Mouse (Mus musculus): ENCODE results near the gene Palm3. TPM values are rescaled to one million over a fixed set of nuclear protein-coding genes. Genes with fewer than 3 reads are reported as not detected.
A peak's percentile ranks its signal among the peaks of the same experiment; 100 is the strongest.
"Not testable (repeated sequence)": the region's sequence is repeated elsewhere in the genome, so short reads cannot be mapped to it uniquely, and the experiment has no call there.

The Palm3 gene
- polyA plus RNA-seq, 1 experiment from 2014 or later: 1.2 TPM

- no peak overlapping the region for H3K4me3 ChIP-seq (ENCODE audit: low read depth, low read length)
- H3K4me2 ChIP-seq: no peak overlapping the region
- WGBS: 76% methylated on average over 9 of the region's 9 CpGs
- no peak overlapping the region for H3K9ac ChIP-seq (ENCODE audit: low read depth, low read length)
- peaks cover 15% of the 10 kb centered on the region for H3K36me3 ChIP-seq (ENCODE audit: control insufficient read depth, insufficient read depth, low read length)
- DNase-seq (ENCODE audit: low spot score) (no peak), ATAC-seq (replicated peaks; ENCODE audit: low FRiP score) (no peak)
- H3K27me3 ChIP-seq (replicated peaks; ENCODE audit: control insufficient read depth, insufficient read depth, low read length): no peaks in the 10 kb centered on the region
- H3K4me1 ChIP-seq (replicated peaks; ENCODE audit: control insufficient read depth, insufficient read depth, low read length): peaks cover 24% of the 10 kb centered on the region
- no peaks in the 10 kb centered on the region for H3K9me3 ChIP-seq (ENCODE audit: control insufficient read depth, low read length)
- no peak overlapping the region for H3K27ac ChIP-seq (ENCODE audit: low read depth, low read length)
Observed at GRCm38 (mm10) chr8:83978200-83978599, 43.1 kb upstream of the Palm3 start.

- Histone ChIP-seq H3K4me1 (replicated peaks; ENCODE audit: control insufficient read depth, insufficient read depth, low read length) (peaks cover 17% of the 10 kb centered on the region), H3K4me2 (no peak overlapping the region), H3K9ac (ENCODE audit: low read depth, low read length) (no peak overlapping the region), H3K4me3 (ENCODE audit: low read depth, low read length) (no peak overlapping the region), H3K9me3 (ENCODE audit: control insufficient read depth, low read length) (no peaks in the 10 kb centered on the region), H3K27me3 (replicated peaks; ENCODE audit: control insufficient read depth, insufficient read depth, low read length) (no peaks in the 10 kb centered on the region), H3K27ac (ENCODE audit: low read depth, low read length) (no peak overlapping the region), H3K36me3 (ENCODE audit: control insufficient read depth, insufficient read depth, low read length) (peaks cover 23% of the 10 kb centered on the region)
- no peak for ATAC-seq (replicated peaks; ENCODE audit: low FRiP score)
- 92% methylated on average over 1 of the region's 1 CpGs for WGBS
- no peak for DNase-seq (ENCODE audit: low spot score)
Observed at GRCm38 (mm10) chr8:83980250-83980649, 41.0 kb upstream of the Palm3 start.

- Histone ChIP-seq H3K27me3 (replicated peaks; ENCODE audit: control insufficient read depth, insufficient read depth, low read length) (no peaks in the 10 kb centered on the region), H3K4me2 (no peak overlapping the region), H3K36me3 (ENCODE audit: control insufficient read depth, insufficient read depth, low read length) (peaks cover 23% of the 10 kb centered on the region), H3K4me1 (replicated peaks; ENCODE audit: control insufficient read depth, insufficient read depth, low read length) (peaks cover 17% of the 10 kb centered on the region), H3K9ac (ENCODE audit: low read depth, low read length) (no peak overlapping the region), H3K27ac (ENCODE audit: low read depth, low read length) (no peak overlapping the region), H3K4me3 (ENCODE audit: low read depth, low read length) (no peak overlapping the region), H3K9me3 (ENCODE audit: control insufficient read depth, low read length) (no peaks in the 10 kb centered on the region)
- DNase-seq (ENCODE audit: low spot score) (no peak), ATAC-seq (replicated peaks; ENCODE audit: low FRiP score) (no peak)
- WGBS: 85% methylated on average over 8 of the region's 8 CpGs
Observed at GRCm38 (mm10) chr8:83980845-83981244, 40.4 kb upstream of the Palm3 start.

- 94% methylated on average over 7 of the region's 7 CpGs for WGBS
- no peak overlapping the region for H3K27ac ChIP-seq (ENCODE audit: low read depth, low read length)
- peaks cover 27% of the 10 kb centered on the region for H3K36me3 ChIP-seq (ENCODE audit: control insufficient read depth, insufficient read depth, low read length)
Observed at GRCm38 (mm10) chr8:83981533-83981932, 39.7 kb upstream of the Palm3 start.

GRCm38 (mm10) chr8:83982449-83982848, 38.8 kb upstream of the Palm3 start:
- H3K9me3 ChIP-seq (ENCODE audit: control insufficient read depth, low read length): no peaks in the 10 kb centered on the region
- H3K27me3 ChIP-seq (replicated peaks; ENCODE audit: control insufficient read depth, insufficient read depth, low read length): no peaks in the 10 kb centered on the region
- H3K36me3 ChIP-seq (ENCODE audit: control insufficient read depth, insufficient read depth, low read length): peaks cover 35% of the 10 kb centered on the region
- H3K4me2 ChIP-seq: no peak overlapping the region
- no peak overlapping the region for H3K27ac ChIP-seq (ENCODE audit: low read depth, low read length)
- WGBS: 61% methylated on average over 4 of the region's 4 CpGs
- no peak overlapping the region for H3K9ac ChIP-seq (ENCODE audit: low read depth, low read length)
- ATAC-seq (replicated peaks; ENCODE audit: low FRiP score): peak; percentile 77
- peaks cover 12% of the 10 kb centered on the region for H3K4me1 ChIP-seq (replicated peaks; ENCODE audit: control insufficient read depth, insufficient read depth, low read length)
- no peak overlapping the region for H3K4me3 ChIP-seq (ENCODE audit: low read depth, low read length)
- no peak for DNase-seq (ENCODE audit: low spot score)

More at GRCm38 (mm10) chr8:83981533-83981932, 39.7 kb upstream of the Palm3 start:
- Histone ChIP-seq H3K9ac (ENCODE audit: low read depth, low read length) (no peak overlapping the region), H3K4me1 (replicated peaks; ENCODE audit: control insufficient read depth, insufficient read depth, low read length) (peaks cover 17% of the 10 kb centered on the region), H3K27me3 (replicated peaks; ENCODE audit: control insufficient read depth, insufficient read depth, low read length) (no peaks in the 10 kb centered on the region), H3K4me2 (no peak overlapping the region), H3K9me3 (ENCODE audit: control insufficient read depth, low read length) (no peaks in the 10 kb centered on the region), H3K4me3 (ENCODE audit: low read depth, low read length) (no peak overlapping the region)
- DNase-seq (ENCODE audit: low spot score): no peak
- ATAC-seq (replicated peaks; ENCODE audit: low FRiP score): no peak

GRCm38 (mm10) chr8:83983222-83983621, 38.0 kb upstream of the Palm3 start:
- not testable (repeated sequence) for H3K27me3 ChIP-seq (replicated peaks; ENCODE audit: control insufficient read depth, insufficient read depth, low read length); H3K9me3 ChIP-seq (ENCODE audit: control insufficient read depth, low read length); H3K4me3 ChIP-seq (ENCODE audit: low read depth, low read length); ATAC-seq (replicated peaks; ENCODE audit: low FRiP score); H3K9ac ChIP-seq (ENCODE audit: low read depth, low read length); H3K4me2 ChIP-seq; H3K27ac ChIP-seq (ENCODE audit: low read depth, low read length); DNase-seq (ENCODE audit: low spot score); H3K4me1 ChIP-seq (replicated peaks; ENCODE audit: control insufficient read depth, insufficient read depth, low read length)
- H3K36me3 ChIP-seq (ENCODE audit: control insufficient read depth, insufficient read depth, low read length): peaks cover 40% of the 10 kb centered on the region
- WGBS: 98% methylated on average over 2 of the region's 2 CpGs

GRCm38 (mm10) chr8:83989243-83989642, 32.0 kb upstream of the Palm3 start:
- WGBS: 70% methylated on average over 7 of the region's 7 CpGs
- no peak overlapping the region for H3K27ac ChIP-seq (ENCODE audit: low read depth, low read length)
- H3K4me3 ChIP-seq (ENCODE audit: low read depth, low read length): no peak overlapping the region
- no peak overlapping the region for H3K4me2 ChIP-seq
- ATAC-seq (replicated peaks; ENCODE audit: low FRiP score): no peak
- no peaks in the 10 kb centered on the region for H3K9me3 ChIP-seq (ENCODE audit: control insufficient read depth, low read length)
- H3K9ac ChIP-seq (ENCODE audit: low read depth, low read length): no peak overlapping the region
- no peaks in the 10 kb centered on the region for H3K27me3 ChIP-seq (replicated peaks; ENCODE audit: control insufficient read depth, insufficient read depth, low read length)
- H3K36me3 ChIP-seq (ENCODE audit: control insufficient read depth, insufficient read depth, low read length): peaks cover 38% of the 10 kb centered on the region
- DNase-seq (ENCODE audit: low spot score): no peak
- H3K4me1 ChIP-seq (replicated peaks; ENCODE audit: control insufficient read depth, insufficient read depth, low read length): peaks cover 9% of the 10 kb centered on the region

- no peaks in the 10 kb centered on the region for H3K27me3 ChIP-seq (replicated peaks; ENCODE audit: control insufficient read depth, insufficient read depth, low read length)
- H3K9ac ChIP-seq (ENCODE audit: low read depth, low read length): no peak overlapping the region
- no peaks in the 10 kb centered on the region for H3K9me3 ChIP-seq (ENCODE audit: control insufficient read depth, low read length)
- peaks cover 38% of the 10 kb centered on the region for H3K36me3 ChIP-seq (ENCODE audit: control insufficient read depth, insufficient read depth, low read length)
- ATAC-seq (replicated peaks; ENCODE audit: low FRiP score) (no peak), DNase-seq (ENCODE audit: low spot score) (no peak)
- no peak overlapping the region for H3K4me2 ChIP-seq
- H3K4me3 ChIP-seq (ENCODE audit: low read depth, low read length): no peak overlapping the region
- H3K27ac ChIP-seq (ENCODE audit: low read depth, low read length): no peak overlapping the region
- peaks cover 9% of the 10 kb centered on the region for H3K4me1 ChIP-seq (replicated peaks; ENCODE audit: control insufficient read depth, insufficient read depth, low read length)
- 90% methylated on average over 14 of the region's 14 CpGs for WGBS
Observed at GRCm38 (mm10) chr8:83990170-83990569, 31.1 kb upstream of the Palm3 start.

- Histone ChIP-seq H3K36me3 (ENCODE audit: control insufficient read depth, insufficient read depth, low read length) (peaks cover 25% of the 10 kb centered on the region), H3K4me1 (replicated peaks; ENCODE audit: control insufficient read depth, insufficient read depth, low read length) (peaks cover 16% of the 10 kb centered on the region), H3K9me3 (ENCODE audit: control insufficient read depth, low read length) (no peaks in the 10 kb centered on the region), H3K27me3 (replicated peaks; ENCODE audit: control insufficient read depth, insufficient read depth, low read length) (no peaks in the 10 kb centered on the region), H3K27ac (ENCODE audit: low read depth, low read length) (peak overlapping the region; percentile 43; the same call in 1 of the 2 replicates), H3K4me3 (ENCODE audit: low read depth, low read length) (no peak overlapping the region), H3K4me2 (no peak overlapping the region), H3K9ac (ENCODE audit: low read depth, low read length) (peak overlapping the region; percentile 40; the same call in 1 of the 2 replicates)
- DNase-seq (ENCODE audit: low spot score) (no peak), ATAC-seq (replicated peaks; ENCODE audit: low FRiP score) (peak; percentile 34; the same call in 1 of the 2 replicates)
- 52% methylated on average over 2 of the region's 2 CpGs for WGBS
Observed at GRCm38 (mm10) chr8:83992488-83992887, 28.8 kb upstream of the Palm3 start.

All from liver, embryonic 11.5 days (tissue).